Mouse (Mus musculus): ENCODE data around the gene Fto. TPM values are rescaled to one million over a fixed set of nuclear protein-coding genes. Genes with fewer than 3 reads are reported as not detected.

The Fto gene
- total RNA-seq, 2 experiments from 2014 or later, result 71.6 to 81.6 TPM

- DNase-seq, result no peak
Observed at GRCm38 (mm10) chr8:91498611-91499010, 185.3 kb downstream of the Fto start.

- no peak for DNase-seq
Observed at GRCm38 (mm10) chr8:91499303-91499702, 186.0 kb downstream of the Fto start.

- DNase-seq, result no peak
Observed at GRCm38 (mm10) chr8:91501960-91502600, 188.8 kb downstream of the Fto start.

GRCm38 (mm10) chr8:91502791-91503190 is 189.5 kb downstream of the Fto start:
- DNase-seq, result no peak

- no peak for DNase-seq
Observed at GRCm38 (mm10) chr8:91504360-91504759, 191.0 kb downstream of the Fto start.

GRCm38 (mm10) chr8:91504891-91505290 is 191.6 kb downstream of the Fto start:
- peak; percentile 56 for DNase-seq

- no peak for DNase-seq
Observed at GRCm38 (mm10) chr8:91505411-91505954, 192.2 kb downstream of the Fto start.

- DNase-seq, result no peak
Observed at GRCm38 (mm10) chr8:91505997-91506672, 192.8 kb downstream of the Fto start.

- no peak for DNase-seq
Observed at GRCm38 (mm10) chr8:91506682-91507257, 193.4 kb downstream of the Fto start.

GRCm38 (mm10) chr8:91507681-91508097 is 194.4 kb downstream of the Fto start:
- DNase-seq, result peak; percentile 41 to 42

- DNase-seq, result no peak
Observed at GRCm38 (mm10) chr8:91508284-91508683, 195.0 kb downstream of the Fto start.

- DNase-seq, result no peak
Observed at GRCm38 (mm10) chr8:91509206-91509899, 196.0 kb downstream of the Fto start.

GRCm38 (mm10) chr8:91509900-91510260 is 196.6 kb downstream of the Fto start:
- DNase-seq, result no peak

- no peak for DNase-seq
Observed at GRCm38 (mm10) chr8:91510716-91511115, 197.4 kb downstream of the Fto start.

- no peak for DNase-seq
Observed at GRCm38 (mm10) chr8:91511943-91512342, 198.6 kb downstream of the Fto start.

- no peak for DNase-seq
Observed at GRCm38 (mm10) chr8:91514752-91515478, 201.6 kb downstream of the Fto start.

- DNase-seq, result no peak
Observed at GRCm38 (mm10) chr8:91516422-91516821, 203.1 kb downstream of the Fto start.

GRCm38 (mm10) chr8:91518085-91518484 is 204.8 kb downstream of the Fto start:
- DNase-seq, result no peak

- no peak for DNase-seq
Observed at GRCm38 (mm10) chr8:91522201-91522600, 208.9 kb downstream of the Fto start.

GRCm38 (mm10) chr8:91524056-91524864 is 210.9 kb downstream of the Fto start:
- no peak for DNase-seq

GRCm38 (mm10) chr8:91524865-91525250 is 211.5 kb downstream of the Fto start:
- no peak for DNase-seq

Data from adrenal gland, postnatal 36 days (tissue).